Mouse (Mus musculus): ENCODE results near the gene Acad11.

Gene Acad11

DNA sequence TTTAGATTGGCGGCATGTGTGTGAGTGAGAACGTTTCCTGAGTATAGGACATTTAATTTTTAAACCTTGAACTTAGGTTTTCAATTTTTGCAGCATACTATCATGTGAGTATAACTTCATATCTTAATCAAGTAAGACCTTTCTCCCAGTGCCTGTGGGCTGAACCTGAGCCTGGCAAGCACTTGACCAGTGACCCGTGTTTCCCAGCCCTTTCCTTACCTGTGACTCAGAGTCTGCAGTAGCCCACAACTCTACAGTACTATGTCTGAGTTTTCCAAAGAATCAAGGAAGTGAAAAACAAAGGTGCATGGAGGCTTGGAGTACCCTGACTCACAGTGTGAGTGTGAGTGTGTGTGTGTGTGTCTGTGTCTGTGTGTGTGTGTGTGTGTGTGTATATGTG is 16.9 kb downstream of the Acad11 start:
- no peak for DNase-seq (ENCODE audit: low read depth)

DNA sequence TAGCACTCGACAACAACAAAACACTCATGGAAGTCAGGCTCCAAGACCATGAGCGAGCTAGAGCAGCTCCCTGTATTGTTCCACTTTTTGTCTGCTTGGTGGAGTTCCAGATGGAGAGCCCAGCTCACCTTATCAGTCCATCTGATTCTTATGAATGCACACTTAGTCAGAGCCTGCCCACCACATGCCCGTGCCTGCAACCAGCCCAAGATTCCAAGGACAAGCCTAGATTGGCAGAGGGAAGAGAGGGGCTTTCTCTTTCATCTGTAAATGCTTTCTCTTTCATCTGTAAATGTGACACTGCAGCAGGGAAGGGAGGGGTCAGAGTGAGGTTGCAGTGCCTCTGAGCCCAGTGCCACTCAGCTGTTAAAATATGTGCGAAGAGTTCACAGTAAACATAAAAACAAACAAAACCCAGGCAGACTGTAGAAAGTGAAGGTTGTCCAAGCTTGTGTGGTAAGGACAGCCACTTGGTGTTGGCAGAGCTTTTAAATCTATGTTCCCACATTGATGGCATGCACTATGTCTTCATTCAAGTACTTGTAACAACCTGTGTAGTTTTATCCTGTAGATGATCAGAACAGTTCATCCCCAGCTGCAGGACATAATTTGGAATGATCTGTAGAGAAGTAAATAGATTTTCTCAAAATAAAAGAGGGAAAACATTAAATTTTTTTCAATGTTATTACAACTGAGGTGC is 22.7 kb downstream of the Acad11 start:
- no peak for DNase-seq (ENCODE audit: low read depth)

DNA sequence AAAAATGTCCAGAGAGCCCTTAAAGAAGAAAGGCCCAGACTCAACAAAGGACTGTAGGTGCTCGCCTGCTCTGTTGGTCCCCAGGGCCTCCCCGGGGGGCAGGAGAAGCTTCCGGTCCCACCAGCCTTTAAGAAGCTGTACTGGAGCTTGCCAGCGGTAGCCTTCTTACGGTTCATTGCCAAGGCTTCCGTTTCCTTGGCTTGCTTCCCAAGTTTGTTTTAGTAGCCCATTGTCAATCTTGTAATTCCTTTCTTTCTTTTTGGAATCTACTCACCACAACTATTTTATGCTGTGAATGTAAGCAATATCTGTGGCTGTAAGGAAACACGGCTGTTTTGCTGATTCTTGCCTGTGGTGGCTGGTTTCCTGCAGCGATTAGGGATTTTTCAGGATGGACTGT is 25.4 kb downstream of the Acad11 start:
- no peak for DNase-seq (ENCODE audit: low read depth)

DNA sequence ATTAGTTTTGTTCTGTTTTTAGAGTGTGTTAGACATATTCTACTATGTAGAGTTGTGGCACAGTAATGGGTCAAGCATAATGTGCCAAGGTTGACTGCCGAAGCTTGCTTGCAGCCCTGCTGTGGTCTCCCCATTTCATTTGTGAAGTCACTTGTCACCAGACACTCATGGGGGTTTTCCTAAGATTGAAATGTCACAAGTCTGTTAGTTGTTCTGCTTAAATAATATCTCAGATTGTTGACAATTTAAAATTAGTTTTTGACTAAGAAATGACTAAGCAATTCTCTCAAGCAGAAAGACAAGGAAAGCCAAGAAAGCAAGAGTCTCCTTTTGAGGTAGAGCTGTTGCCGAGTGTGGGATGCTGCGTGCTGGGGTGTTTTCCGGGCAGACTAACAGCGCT is 29.8 kb downstream of the Acad11 start:
- no peak for DNase-seq (ENCODE audit: low read depth)

GRCm38 (mm10) chr9:104098256-104098655 is 35.1 kb downstream of the Acad11 start:
- no peak for DNase-seq (ENCODE audit: low read depth)

DNA sequence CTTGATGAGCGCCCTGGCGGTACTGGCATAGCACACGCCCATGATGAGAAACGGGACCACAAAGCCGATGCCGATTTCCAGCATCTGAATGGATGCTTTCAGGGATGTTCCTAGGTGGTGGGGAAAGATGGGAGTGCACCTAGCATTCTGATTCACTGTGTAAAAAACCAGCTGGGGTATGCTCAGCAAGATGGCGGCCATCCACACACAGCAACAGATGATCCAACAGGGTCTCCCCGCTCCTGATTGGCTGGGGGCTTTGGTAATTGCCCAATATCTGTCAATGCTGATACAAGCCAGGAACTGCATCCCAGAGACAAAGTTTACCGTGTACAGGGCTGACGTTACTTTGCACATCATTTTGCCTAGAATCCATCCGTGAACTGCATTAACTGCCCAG is 35.9 kb downstream of the Acad11 start:
- no peak for DNase-seq (ENCODE audit: low read depth)

- DNase-seq (ENCODE audit: low read depth), result no peak
Observed at GRCm38 (mm10) chr9:104100822-104101221, 37.6 kb downstream of the Acad11 start.

GRCm38 (mm10) chr9:104101458-104101857 is 38.3 kb downstream of the Acad11 start:
- DNase-seq (ENCODE audit: low read depth), result no peak

- DNase-seq (ENCODE audit: low read depth), result no peak
Observed at GRCm38 (mm10) chr9:104102301-104102700, 39.1 kb downstream of the Acad11 start.

DNA sequence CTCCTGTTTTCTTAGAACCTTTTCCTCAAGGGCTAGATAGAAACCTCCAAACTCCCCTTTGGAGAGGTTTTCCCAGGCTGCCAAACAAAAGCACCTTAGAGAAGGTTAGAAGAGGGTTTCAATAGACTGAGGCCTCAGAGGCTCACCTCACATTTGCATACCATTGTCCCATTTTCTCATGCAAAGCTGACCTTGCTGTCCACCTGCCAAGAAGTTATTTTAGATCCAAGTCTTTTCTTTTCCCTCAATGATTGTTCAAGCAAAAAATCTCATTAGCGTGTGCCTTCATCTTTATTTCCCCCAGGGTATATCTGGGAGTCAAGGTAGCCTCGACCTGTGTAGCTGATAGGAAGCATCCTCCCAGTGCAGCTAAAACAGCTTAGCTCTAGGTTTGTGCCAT is 39.7 kb downstream of the Acad11 start:
- no peak for DNase-seq (ENCODE audit: low read depth)

DNA sequence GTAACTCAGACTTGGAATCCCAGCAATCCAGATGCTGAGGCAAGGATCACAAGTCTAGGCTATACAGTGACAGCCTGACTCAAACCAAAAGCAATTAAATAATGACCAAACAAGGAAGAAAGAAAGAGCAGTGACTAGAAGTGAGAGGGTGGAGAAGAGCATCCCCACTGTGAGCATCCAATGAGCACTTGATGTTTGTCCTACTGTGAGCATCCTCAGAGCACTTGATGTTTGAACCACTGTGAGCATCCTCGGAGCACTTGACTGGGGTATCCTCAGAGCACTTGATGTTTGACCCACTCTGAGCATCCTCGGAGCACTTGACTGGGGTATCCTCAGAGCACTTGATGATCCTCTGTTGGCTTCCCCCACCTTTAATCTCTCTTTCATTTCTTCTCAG is 41.8 kb downstream of the Acad11 start:
- no peak for DNase-seq (ENCODE audit: low read depth)

DNA sequence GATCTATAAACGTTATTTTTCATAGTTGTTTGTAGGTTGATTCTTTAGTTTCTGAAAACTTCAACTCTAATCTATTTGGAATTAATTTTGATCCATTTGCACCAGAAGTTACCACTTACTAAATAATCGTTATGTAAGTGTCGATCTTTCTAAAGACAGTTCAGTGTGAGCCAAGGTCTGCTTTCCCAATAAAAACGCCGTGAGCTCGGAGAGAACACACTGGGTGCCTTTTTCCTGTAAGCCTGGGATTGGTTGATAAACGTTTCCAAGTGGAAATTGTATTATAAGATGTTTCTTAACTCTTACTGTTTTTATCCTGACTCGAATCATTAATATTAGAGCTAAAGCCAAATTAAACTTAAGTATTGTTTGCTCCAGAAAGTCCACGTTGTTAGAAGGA is 43.8 kb downstream of the Acad11 start:
- no peak for DNase-seq (ENCODE audit: low read depth)

- no peak for DNase-seq (ENCODE audit: low read depth)
Observed at GRCm38 (mm10) chr9:104107482-104107881, 44.3 kb downstream of the Acad11 start.

DNA sequence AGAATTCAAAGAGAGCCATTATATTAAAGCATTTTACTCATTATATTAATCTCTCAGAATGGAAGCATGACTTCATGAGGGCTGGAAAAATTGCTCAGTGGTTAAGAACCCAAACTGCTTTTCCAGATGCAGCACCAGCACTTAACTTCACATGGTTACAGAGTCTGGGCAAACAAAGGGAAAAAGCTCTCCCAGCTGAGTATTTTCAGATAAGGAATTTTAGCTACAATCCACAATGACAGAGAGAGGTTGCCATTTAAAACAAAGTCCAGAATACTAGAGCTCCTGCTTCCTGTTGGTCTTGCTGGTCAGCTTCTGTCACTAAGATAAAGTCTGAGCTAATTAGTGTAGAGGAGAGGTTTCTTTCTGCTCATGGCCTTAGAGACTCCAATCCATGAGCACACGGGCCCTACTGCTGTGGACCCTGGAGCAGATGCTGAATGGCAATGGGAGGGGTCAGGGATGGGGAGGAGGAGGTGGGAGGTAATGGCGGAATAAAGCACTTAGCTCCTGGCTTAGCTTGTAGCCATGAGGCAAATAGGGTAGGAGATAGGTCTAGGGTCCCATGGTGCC is 45.5 kb downstream of the Acad11 start:
- DNase-seq (ENCODE audit: low read depth), result no peak

DNA sequence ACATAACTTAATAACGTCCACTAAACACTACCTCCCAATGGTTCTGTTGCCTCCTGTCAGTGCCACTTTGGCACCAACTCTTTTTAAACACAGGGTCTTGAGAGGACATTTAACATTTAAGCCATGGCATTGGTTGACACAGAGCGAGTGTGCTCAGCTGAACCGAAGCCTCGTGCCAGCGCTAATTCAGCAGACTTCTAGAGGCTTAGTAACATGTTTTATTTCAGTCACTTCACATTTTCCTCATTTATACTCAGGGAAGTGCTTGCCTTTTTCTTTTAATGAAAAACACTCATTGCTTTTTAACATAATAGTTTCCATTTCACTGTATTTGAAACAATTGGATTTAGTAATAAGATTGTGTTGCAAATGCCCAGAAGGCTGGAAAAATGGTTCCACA is 46.0 kb downstream of the Acad11 start:
- DNase-seq (ENCODE audit: low read depth), result no peak

DNA sequence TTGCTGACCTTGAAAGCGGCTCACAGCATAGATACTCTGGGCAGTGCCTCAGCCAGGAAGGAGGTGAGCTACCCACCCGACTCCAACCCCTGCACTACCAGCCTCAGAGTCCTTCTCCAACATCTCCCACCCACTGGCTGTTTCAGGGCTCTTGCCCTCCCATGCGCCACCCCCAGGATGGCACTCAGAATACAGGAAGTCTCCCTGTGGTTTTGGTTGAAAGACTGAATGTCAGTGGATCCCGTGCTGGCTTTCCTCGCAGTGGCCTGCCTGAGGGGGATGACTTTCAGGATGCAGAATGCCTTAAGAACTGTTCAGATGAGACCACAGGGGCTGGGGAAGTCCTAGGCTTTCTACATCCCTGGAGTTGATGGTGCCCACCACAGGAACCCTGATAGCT is 59.9 kb downstream of the Acad11 start:
- no peak for DNase-seq (ENCODE audit: low read depth)

DNA sequence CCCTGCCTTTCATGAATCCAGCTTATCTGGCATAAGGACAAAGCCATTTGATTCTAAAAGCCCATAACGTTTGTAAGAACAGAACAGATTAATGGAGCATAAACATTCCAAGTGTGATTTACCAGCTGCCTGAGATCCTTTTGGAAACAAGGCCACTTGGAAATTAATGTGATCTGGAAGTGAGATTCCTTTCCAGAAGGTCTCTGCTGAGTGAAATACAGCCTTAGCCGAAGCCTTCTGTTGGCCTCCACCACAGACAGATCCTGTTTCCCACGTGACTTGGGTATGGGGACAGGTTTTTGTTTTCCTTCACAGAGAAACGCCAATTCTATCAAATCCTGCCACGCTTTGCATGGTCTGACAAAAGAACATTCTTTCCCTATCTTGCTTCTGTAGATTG is 60.4 kb downstream of the Acad11 start:
- DNase-seq (ENCODE audit: low read depth), result no peak

DNA sequence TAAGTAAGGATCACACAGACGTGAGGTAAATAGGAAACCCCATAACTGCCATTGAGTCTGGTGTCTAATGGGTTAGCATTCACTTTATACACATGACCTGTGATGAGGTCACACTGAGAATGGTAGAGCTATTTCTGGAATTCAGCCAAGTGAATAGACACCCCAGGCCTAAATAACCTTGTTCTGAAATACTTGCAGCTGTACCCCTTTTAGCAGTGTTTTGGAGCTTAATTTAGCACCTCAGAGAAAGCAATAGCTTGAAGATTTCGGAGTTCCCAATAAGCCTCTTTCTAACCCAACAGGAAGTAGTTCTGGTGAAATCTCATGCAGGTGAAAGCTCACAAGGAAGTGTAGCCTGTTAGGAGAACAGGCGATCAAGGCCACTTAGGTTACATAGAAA is 63.7 kb downstream of the Acad11 start, which contains the start of gene Ackr4:
Ackr4 (minus strand) TSS at position 101 of the 400 bp plus-strand sequence.
- DNase-seq (ENCODE audit: low read depth), result no peak

DNA sequence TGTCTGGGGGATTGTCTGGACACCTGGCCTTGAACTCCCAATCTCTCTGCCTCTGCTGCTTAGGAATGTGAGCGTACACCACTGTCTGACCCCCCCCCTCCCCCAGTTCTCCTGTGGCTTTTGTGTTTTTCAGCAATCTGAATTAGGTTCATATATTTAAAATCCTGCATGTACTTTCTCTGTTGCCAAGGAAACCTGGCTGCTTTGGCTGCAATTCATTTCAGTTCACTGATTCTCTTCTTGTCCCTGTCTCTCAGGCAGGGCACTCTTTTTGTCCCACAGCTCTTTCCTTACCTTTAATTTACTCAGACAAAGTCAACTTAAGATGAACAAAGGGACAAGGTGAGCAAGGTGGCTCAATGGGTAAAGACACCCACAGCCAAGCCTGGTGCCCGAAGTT is 64.9 kb downstream of the Acad11 start:
- DNase-seq (ENCODE audit: low read depth), result no peak

DNA sequence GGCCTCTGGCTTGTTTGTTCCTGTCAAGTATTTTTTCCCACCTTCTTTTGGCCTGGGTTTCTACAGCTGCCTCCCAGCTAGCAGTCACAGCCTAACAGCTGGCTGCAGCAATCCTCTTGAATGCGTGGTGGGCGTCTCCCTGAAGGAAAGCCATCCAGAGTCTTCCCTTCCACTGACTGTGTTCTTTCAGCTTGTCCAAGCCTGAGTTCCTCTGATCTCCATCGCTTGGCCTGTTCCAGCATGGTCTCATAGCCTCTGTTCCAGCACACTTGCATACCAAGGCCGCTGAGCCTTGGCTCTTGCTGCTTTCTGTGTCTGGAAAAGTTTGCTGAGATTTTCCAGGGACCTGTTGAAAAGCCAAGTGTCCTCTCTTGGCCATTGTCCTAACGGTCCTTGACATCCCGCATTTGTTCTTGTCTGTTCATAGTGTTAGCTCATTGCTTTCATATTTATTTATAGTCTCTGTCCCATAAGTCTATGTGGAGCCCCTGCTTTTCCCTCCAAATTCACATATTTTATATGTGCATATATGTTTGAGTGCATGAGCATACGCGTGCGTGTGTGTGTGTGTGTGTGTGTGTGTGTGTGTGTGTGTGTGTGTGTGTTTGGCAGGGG is 67.1 kb downstream of the Acad11 start:
- DNase-seq (ENCODE audit: low read depth), result no peak

GRCm38 (mm10) chr9:104140351-104140750 is 77.2 kb downstream of the Acad11 start:
- DNase-seq (ENCODE audit: low read depth), result no peak

GRCm38 (mm10) chr9:104142805-104143204 is 79.6 kb downstream of the Acad11 start:
- no peak for DNase-seq (ENCODE audit: low read depth)

GRCm38 (mm10) chr9:104144314-104144996 is 81.3 kb downstream of the Acad11 start:
- DNase-seq (ENCODE audit: low read depth), result no peak

Data from c-Kit-positive CD71-positive TER-119-negative erythroid progenitor cells, embryonic 14.5 days (primary cell).